Mouse (Mus musculus) intestine, postnatal 0 days (tissue): ENCODE data around the gene BC049730. TPM values are rescaled to one million over a fixed set of nuclear protein-coding genes. Genes with fewer than 3 reads are reported as not detected.

Experiments
- ATAC-seq: fragments of 200-750 bp; cut with Nextera tagmentation; 2 replicates; pipeline ENCODE4 v1.8.0; 2017; ENCODE audit warnings: mild to moderate bottlenecking, moderate TSS enrichment, moderate library complexity
- H3K27ac ChIP-seq: fragments of 300-500 bp; sonication (generic); 2 replicates; pipeline ENCODE4 v1.5.1; 2014; ENCODE audit warnings: mild to moderate bottlenecking, low read depth, low read length, moderate library complexity
- H3K27me3 ChIP-seq: fragments of 300-500 bp; sonication (generic); replicated peaks from 2 replicates; pipeline ENCODE4 v1.6.1; 2014; ENCODE audit warnings: low read length, mixed read lengths; ENCODE audit not compliant: control insufficient read depth, insufficient read depth
- H3K36me3 ChIP-seq: fragments of 300-500 bp; sonication (generic); 2 replicates; pipeline ENCODE4 v1.6.1; 2014; ENCODE audit warnings: mild to moderate bottlenecking, moderate library complexity; ENCODE audit not compliant: control insufficient read depth, insufficient read depth
- H3K4me1 ChIP-seq: fragments of 300-500 bp; sonication (generic); replicated peaks from 2 replicates; pipeline ENCODE4 v1.6.1; 2014; ENCODE audit warnings: antibody characterized with exemption, low read length, mixed read lengths; ENCODE audit not compliant: control insufficient read depth, insufficient read depth
- H3K4me2 ChIP-seq: fragments of 300-500 bp; sonication (generic); replicated peaks from 2 replicates; pipeline ENCODE4 v1.6.1; 2014; ENCODE audit warnings: low read depth, mild to moderate bottlenecking, moderate library complexity
- H3K4me3 ChIP-seq: fragments of 300-500 bp; sonication (generic); 2 replicates; pipeline ENCODE4 v1.5.1; 2014; ENCODE audit warnings: low read depth, low read length
- H3K9ac ChIP-seq: fragments of 300-500 bp; sonication (generic); 2 replicates; pipeline ENCODE4 v1.6.1; 2014; ENCODE audit warnings: mild to moderate bottlenecking, low read depth, low read length
- H3K9me3 ChIP-seq: fragments of 300-500 bp; sonication (generic); 2 replicates; pipeline ENCODE4 v1.6.1; 2016; ENCODE audit warnings: mixed run types; ENCODE audit not compliant: control insufficient read depth
- CTCF ChIP-seq: sonication (generic); IDR thresholded peaks from 2 replicates; pipeline ENCODE4 v1.5.1; 2016; ENCODE audit warnings: low read depth, mild to moderate bottlenecking, control low read depth, antibody characterized with exemption, moderate library complexity
- whole genome bisulfite sequencing: fragments of 180-500 bp; shearing (Covaris S2); extraction: QIAGEN DNeasy Blood & Tissue Kit; methylation state at CpG from one replicate; pipeline ENCODE4 v1.1.7; 2014; 5-methylcytosine and 5-hydroxymethylcytosine counted together
- polyA plus RNA-seq: library from polyadenylated mRNA; unstranded; fragments of >200 nt; fragmentation: Nextera tagmentation; extraction: Ambion mirVana; gene quantifications from 2 replicates; pipeline ENCODE4 v1.2.1, GENCODE M21; 2015

BC049730 gene
- not detected in 2 replicates for polyA plus RNA-seq

DNA sequence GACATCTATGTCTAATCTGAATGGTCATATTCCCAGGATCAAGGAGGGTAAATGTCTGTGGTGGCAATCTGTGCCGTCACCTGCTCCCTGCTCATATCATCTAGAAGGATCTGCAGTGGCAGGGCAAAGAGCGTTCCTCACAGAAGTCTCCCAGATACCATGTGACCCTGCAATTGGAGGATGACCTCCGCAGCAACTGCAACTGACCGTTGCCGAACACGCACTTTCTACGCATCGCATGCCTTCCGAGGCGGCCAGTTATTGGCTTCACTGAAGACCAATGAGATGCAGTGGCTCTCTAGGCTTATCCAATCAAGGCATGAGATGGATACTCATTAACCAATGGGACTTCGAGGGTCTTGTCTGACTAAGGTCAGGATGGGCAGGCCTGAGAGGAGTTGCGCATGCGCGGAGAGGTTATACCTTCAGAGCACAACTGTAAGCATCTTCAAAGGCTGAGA lies at the start of gene BC049730:
Gene BC049730, plus strand, starts transcription at position 411 of the 461 bp plus-strand sequence.
- no peak for ATAC-seq
- no peak within 1 kb of the TSS for H3K4me3 ChIP-seq
- no peaks in the 10 kb centered on the region for H3K9me3 ChIP-seq
- WGBS, result 90% methylated on average over 14 of the region's 14 CpGs
- H3K9ac ChIP-seq, result no peak within 1 kb of the TSS
- no peak within 1 kb of the TSS for H3K27ac ChIP-seq
- no peaks in the 10 kb centered on the region for H3K36me3 ChIP-seq
- no peak for TF ChIP-seq CTCF
- H3K27me3 ChIP-seq, result no peaks in the 10 kb centered on the region
- no peaks in the 10 kb centered on the region for H3K4me1 ChIP-seq
- H3K4me2 ChIP-seq, result no peak within 1 kb of the TSS

DNA sequence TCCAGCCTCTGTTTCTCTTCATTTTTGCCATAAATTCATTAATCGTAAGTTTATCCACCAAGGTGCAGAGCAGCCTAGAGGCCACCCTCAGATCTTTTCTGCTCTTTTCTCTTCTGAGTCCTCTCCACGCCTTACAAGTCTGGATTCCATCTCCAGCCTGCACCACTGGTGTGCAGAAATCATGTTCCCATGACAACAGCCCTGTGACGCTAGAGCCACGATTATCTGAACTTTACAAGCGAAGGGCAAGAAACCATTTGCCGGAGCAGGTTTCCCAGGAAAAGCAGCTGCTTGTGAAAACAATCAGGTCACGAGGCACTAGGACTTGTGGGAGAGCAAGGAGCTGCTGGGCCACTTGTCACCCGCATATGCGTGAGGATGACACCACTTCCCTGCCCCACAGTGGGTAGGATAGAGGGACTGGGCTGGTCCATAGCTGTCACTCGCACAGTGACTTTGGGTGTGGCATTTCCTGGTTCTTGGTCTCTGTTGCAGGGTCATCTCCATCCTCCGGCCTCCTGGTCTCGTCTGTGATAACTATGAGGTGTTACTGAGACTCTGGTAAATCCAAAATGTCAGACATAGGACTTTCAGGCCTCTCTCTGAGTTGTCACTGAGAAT lies 49.2 kb upstream of the BC049730 start:
- H3K36me3 ChIP-seq, result no peaks in the 10 kb centered on the region
- WGBS, result 36% methylated on average over 12 of the region's 12 CpGs
- no peaks in the 10 kb centered on the region for H3K27me3 ChIP-seq
- H3K27ac ChIP-seq, result no peak overlapping the region
- H3K9ac ChIP-seq, result no peak overlapping the region
- H3K4me1 ChIP-seq, result no peaks in the 10 kb centered on the region
- no peak overlapping the region for H3K4me2 ChIP-seq
- H3K9me3 ChIP-seq, result no peaks in the 10 kb centered on the region
- ATAC-seq, result no peak
- TF ChIP-seq CTCF, result no peak
- no peak overlapping the region for H3K4me3 ChIP-seq

DNA sequence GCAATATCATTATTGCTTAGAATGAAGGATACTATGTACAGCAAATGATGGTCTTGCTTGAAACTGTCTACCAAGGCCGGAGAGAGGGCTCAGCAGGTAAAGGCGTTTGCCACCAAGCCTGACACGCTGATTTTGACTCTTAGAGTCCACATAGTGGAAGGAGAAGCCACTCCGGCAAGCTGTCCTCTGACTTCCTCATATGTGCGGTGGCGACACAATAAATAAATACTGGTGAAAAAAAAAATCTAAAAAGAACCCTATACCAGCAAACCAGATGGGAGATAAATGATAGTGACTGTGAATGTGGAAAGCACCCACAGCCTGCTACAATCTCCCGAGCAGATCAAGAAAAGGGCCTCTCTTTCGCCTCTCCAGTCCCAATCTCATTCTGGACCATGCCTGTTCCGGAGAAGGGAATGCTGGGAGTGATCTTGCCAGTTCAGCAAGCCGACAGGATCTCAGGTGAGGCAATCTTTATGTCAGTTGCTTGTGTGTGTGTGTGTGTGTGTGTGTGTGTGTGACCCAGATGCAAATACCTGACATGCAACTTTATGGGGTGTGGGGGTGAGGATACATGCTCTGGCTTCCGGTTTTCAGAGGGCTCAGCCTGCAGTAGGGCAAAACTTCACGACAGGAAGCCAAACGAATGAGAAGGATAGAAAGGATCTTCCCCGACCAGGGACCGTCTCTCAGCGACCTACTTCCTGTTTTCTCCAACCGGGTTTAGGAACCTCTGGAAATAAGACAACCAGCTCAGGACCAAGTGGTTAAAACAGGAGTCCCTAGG lies 47.7 kb upstream of the BC049730 start:
- no peak overlapping the region for H3K9ac ChIP-seq
- H3K27ac ChIP-seq, result no peak overlapping the region
- WGBS, result 60% methylated on average over 17 of the region's 17 CpGs
- TF ChIP-seq CTCF, result no peak
- H3K36me3 ChIP-seq, result no peaks in the 10 kb centered on the region
- H3K4me2 ChIP-seq, result no peak overlapping the region
- H3K4me3 ChIP-seq, result no peak overlapping the region
- ATAC-seq, result no peak
- no peaks in the 10 kb centered on the region for H3K4me1 ChIP-seq
- H3K27me3 ChIP-seq, result no peaks in the 10 kb centered on the region
- no peaks in the 10 kb centered on the region for H3K9me3 ChIP-seq

DNA sequence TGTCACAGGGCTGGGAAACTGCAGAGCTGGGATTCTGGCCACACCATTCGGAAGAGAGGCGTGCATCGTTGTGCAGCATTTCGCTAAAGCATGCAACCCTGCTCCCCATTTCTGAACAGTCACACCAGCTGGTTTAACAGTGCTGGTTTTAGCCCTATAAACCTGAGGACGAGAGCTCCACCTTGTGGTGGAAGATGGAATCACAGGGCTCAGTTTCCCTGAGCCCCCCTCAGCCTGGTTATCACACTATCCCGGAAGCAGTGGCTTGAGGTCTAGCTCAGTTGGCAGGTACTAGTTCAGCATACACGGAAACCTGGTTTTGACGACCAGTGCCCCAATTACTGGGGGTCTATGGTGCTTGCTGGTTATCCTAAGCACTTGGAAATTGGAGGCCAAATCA lies 46.5 kb upstream of the BC049730 start:
- Histone ChIP-seq H3K27ac (no peak overlapping the region), H3K4me2 (no peak overlapping the region), H3K4me3 (no peak overlapping the region), H3K9me3 (no peaks in the 10 kb centered on the region), H3K27me3 (no peaks in the 10 kb centered on the region), H3K36me3 (no peaks in the 10 kb centered on the region), H3K9ac (no peak overlapping the region), H3K4me1 (no peaks in the 10 kb centered on the region)
- TF ChIP-seq CTCF, result peak; percentile 92
- peak; percentile 47; the same call in 1 of the 2 replicates for ATAC-seq
- WGBS, result 13% methylated on average over 8 of the region's 8 CpGs

DNA sequence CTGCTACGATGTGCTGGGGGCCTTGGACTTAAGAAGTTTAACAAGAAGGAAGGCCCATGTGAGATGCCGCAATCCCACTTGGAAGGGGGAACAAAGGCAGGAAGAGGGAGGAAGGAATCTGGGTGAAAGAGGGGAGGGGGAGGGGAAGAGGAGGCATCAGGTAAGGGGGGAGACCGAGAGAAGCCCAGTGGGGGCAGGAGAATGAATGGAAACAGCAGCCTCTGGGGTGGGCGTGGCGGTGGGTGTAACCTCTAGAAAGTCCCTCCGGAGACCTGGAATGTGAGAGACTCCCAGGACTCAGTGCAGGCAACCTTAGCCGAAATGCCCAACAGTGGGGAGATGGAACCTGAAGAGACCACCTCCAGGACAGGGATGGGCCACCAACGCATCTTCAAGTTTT lies 44.7 kb upstream of the BC049730 start:
- no peak overlapping the region for H3K27ac ChIP-seq
- no peaks in the 10 kb centered on the region for H3K36me3 ChIP-seq
- no peak overlapping the region for H3K4me2 ChIP-seq
- TF ChIP-seq CTCF, result no peak
- no peak overlapping the region for H3K4me3 ChIP-seq
- ATAC-seq, result no peak
- WGBS, result 41% methylated on average over 8 of the region's 8 CpGs
- H3K9me3 ChIP-seq, result no peaks in the 10 kb centered on the region
- H3K4me1 ChIP-seq, result no peaks in the 10 kb centered on the region
- no peaks in the 10 kb centered on the region for H3K27me3 ChIP-seq
- no peak overlapping the region for H3K9ac ChIP-seq

DNA sequence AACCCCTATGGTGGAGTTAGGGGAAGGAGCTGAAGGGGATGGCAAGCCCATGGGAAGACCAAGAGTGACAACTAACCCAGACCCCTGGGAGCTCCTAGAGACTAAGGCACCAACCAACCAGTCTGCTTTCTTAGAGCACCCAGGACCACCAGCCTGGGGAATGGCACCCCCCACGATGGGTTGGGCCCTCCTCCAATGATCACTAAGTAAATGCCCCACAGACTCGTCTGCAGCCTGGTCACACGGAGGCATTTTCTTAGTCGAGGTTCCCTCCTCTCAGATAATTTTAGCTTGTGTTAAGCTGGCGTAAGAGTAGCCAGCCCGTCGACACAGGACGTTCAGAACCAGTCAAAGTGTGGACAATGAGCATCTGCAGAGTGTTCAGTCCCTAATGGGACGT lies 44.1 kb upstream of the BC049730 start:
- H3K27ac ChIP-seq, result no peak overlapping the region
- H3K4me2 ChIP-seq, result no peak overlapping the region
- H3K9ac ChIP-seq, result no peak overlapping the region
- no peaks in the 10 kb centered on the region for H3K9me3 ChIP-seq
- no peak for ATAC-seq
- TF ChIP-seq CTCF, result no peak
- H3K4me3 ChIP-seq, result no peak overlapping the region
- H3K36me3 ChIP-seq, result no peaks in the 10 kb centered on the region
- no peaks in the 10 kb centered on the region for H3K27me3 ChIP-seq
- WGBS, result 79% methylated on average over 9 of the region's 9 CpGs
- H3K4me1 ChIP-seq, result no peaks in the 10 kb centered on the region
